Mouse (Mus musculus) layer of hippocampus, postnatal 14 days (tissue): ENCODE measurements at regions not wholly inside any gene's neighbourhood (a gene's known extent, or its start where the extent isn't known, plus 50 kb on each side); places are given as distances from the start of the nearest gene placed in this dataset.

Experiments
- DNase-seq, 2 experiments: peaks; one replicate each; pipeline ENCODE4 v3.0.0; 2021 to 2022; ENCODE audit warnings: low spot score in 2 of 2, mixed read lengths in 1 of 2

- DNase-seq, result no peak
These were observed 180.8 kb downstream of the Stim2 start for GRCm38 (mm10) chr5:54178966-54179547.

GRCm38 (mm10) chr5:54180192-54180611 lies 181.9 kb downstream of the Stim2 start:
- no peak for DNase-seq

- no peak for DNase-seq
These were observed 182.5 kb downstream of the Stim2 start for GRCm38 (mm10) chr5:54180640-54181326.

DNA sequence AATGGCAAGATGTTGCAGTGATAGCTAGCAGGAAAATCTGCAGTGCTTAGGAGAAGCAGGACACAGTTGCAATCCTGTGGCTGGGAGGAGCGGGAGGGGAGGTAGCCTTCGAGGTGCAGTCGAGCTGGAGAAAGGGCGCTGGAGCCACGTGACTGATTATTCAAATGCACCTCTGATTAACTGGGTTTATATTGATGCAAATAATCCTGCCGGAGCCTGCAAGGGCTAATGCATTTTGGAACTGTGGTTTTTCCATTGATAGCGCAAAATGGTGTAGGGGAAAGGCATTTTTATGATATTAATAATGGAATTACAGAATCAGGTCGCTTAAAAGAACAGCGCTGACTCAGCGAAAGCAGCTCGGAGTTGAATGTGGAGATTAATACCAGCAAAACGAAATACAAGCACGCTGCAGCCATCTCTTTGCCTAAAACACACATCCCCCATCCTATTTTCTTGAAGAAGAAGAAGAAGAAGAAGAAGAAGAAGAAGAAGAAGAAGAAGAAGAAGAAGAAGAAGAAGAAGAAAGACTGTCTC lies 183.1 kb downstream of the Stim2 start:
- no peak for DNase-seq

- DNase-seq, result no peak
These were observed 184.5 kb downstream of the Stim2 start for GRCm38 (mm10) chr5:54182754-54183153.

- DNase-seq, result no peak
These were observed 187.4 kb downstream of the Stim2 start for GRCm38 (mm10) chr5:54185662-54186061.

GRCm38 (mm10) chr5:54186076-54186676 lies 187.9 kb downstream of the Stim2 start:
- DNase-seq, result no peak

- DNase-seq, result peak in 1 of 2 experiments; percentile 55
These were observed 193.4 kb downstream of the Stim2 start for GRCm38 (mm10) chr5:54191688-54192087.

DNA sequence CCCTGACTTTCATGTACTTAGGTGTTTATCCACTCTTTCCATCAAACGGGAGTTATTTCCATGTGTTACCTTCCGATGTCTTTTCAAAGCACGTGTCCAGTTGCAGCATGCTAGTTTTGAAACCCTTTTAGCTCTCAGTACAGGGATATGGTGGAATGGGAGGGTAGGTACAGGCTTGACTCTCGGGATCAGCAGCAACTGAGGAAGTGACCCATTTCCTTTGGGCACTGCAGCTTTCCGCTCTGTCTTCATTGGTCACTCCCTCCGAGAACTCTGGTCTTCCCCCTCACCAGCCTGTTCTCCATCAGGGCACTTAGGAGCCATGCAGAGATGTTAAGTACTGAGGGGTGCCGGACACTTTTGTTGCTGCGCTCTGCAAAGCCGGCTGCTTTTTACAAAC lies 196.5 kb downstream of the Stim2 start:
- no peak for DNase-seq

GRCm38 (mm10) chr5:54200032-54200431 lies 201.7 kb downstream of the Stim2 start:
- DNase-seq, result no peak

DNA sequence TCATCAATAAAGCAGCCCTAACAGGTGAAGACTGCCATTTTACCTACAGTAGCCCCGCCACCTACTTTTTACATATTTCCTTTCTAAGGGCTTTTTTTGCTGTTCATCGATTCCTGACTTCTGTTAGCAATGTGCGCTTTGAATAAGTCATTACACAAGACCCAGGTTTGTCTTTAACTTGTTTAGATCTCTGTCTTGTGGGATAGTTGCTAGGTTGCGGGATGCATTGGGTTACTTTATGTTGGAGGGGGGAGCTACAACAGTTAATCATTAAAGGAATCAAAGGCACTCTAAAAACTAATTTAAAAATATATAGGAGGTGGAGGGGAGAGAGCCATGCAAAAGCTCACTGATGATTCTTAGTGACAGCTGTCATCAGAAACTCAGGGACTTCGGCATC lies 202.3 kb downstream of the Stim2 start:
- DNase-seq, result no peak

GRCm38 (mm10) chr5:54211457-54211856 lies 213.2 kb downstream of the Stim2 start:
- DNase-seq, result no peak

DNA sequence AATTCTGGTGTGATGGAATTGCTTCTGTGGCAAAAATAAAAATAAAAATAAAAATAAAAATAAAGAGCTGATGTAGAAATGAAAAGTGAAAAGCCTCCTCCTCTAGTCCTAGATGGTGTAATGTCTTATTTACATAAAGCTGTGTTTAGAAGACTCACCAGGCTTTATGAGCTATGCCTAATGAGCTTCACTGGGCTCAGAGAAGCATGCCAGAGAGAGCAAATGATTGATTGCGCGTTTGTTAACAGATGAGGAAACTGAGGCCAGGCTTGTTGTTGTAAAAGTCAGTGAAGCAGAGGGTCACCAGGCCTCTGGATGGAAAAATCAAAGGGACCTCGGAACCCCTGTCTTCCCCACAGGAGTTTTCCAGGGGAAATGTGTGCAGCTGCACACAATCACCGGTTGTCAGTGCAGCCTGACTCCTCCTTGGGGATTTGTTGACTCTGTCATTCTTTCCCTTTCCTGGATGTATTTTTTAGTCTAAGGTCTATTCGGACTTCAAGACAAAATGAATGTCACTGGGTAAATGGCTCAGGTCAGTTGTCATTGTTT lies 213.8 kb downstream of the Stim2 start:
- no peak for DNase-seq

DNA sequence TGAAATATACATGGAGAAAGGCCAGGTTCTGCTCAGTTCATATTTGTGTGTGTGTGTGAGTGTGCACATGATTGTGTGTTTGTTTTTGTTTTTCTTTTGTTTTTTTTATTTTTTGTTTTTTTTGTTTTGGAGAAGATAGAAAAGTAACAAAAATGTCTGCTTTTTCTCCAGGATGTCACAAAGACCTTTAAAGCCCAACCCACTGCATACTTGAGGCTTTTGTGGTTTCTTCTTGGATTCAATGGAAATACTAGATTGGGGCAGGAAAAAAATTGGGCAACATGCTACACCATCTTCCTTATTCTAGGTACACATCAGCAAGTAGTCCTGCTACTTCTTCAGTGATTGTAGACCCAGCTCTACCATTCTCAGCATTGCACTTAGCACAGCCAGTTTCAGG lies 226.7 kb downstream of the Stim2 start:
- DNase-seq, result no peak

GRCm38 (mm10) chr5:54234580-54234979 lies 236.3 kb downstream of the Stim2 start:
- no peak for DNase-seq

- DNase-seq, result peak; percentile 11 to 34
These were observed 236.9 kb downstream of the Stim2 start for GRCm38 (mm10) chr5:54235226-54235625.

GRCm38 (mm10) chr5:54237226-54237625 lies 238.9 kb downstream of the Stim2 start:
- no peak for DNase-seq

- DNase-seq, result no peak
These were observed 240.4 kb downstream of the Stim2 start for GRCm38 (mm10) chr5:54238646-54239167.

GRCm38 (mm10) chr5:54239586-54239985 lies 241.3 kb downstream of the Stim2 start:
- peak in 1 of 2 experiments; percentile 12 for DNase-seq

- no peak for DNase-seq
These were observed 243.0 kb downstream of the Stim2 start for GRCm38 (mm10) chr5:54241169-54241917.

- DNase-seq, result no peak
These were observed 243.8 kb downstream of the Stim2 start for GRCm38 (mm10) chr5:54242126-54242525.
